Mouse (Mus musculus) C2C12 (cell line): ENCODE data around the gene Gmds.

Experiments
- CEBPB ChIP-seq: IDR thresholded peaks from one replicate; pipeline ENCODE4 v1.6.1; 2011; ENCODE audit warnings: low read depth, mild to moderate bottlenecking, control low read depth, moderate library complexity
- CTCF ChIP-seq: IDR thresholded peaks from one replicate; pipeline ENCODE4 v1.5.1; 2011; ENCODE audit not compliant: control insufficient read depth, insufficient read depth, insufficient read length
- MAX ChIP-seq: IDR thresholded peaks from one replicate; pipeline ENCODE4 v1.6.1; 2011; ENCODE audit warnings: mild to moderate bottlenecking, control low read depth
- MYOD1 ChIP-seq: IDR thresholded peaks from one replicate; pipeline ENCODE4 v1.6.1; 2011; ENCODE audit warnings: low read depth; ENCODE audit not compliant: control insufficient read depth, insufficient read length
- USF1 ChIP-seq: IDR thresholded peaks from one replicate; pipeline ENCODE4 v1.6.1; 2011; ENCODE audit warnings: low read depth, mild to moderate bottlenecking, control low read depth, moderate library complexity

- TF ChIP-seq CTCF (no peak), USF1 (no peak), CEBPB (peak; percentile 24), MAX (no peak), MYOD1 (no peak)
Measured at GRCm38 (mm10) chr13:32178682-32179081, 159.9 kb downstream of the Gmds start.
